Mouse (Mus musculus): ENCODE data around the gene Gm10647.
"Not testable (repeated sequence)": the region's sequence is repeated elsewhere in the genome, so short reads cannot be mapped to it uniquely, and the experiment has no call there.

The Gm10647 gene

DNA sequence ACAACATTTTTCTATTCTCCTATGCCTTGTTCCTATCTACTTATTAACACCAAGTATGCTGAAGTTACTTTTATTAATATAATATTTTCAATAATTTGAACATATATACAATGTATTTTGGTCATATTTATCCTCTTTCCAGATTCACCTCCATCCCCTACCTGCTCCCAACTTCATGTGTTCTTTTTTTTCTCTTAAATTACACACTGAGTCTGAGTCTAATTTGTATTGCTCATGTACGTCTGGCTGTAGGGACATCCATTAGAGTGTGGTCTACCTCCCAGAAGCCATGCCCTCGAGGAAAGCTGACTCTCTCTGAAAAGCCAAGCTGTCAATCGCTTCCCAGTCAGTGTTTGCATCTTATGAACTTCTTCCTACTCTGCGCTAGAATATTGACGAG, at the start of gene Gm10647:
TSS of gene Gm10647 (plus strand) at position 301 of the 400 bp plus-strand sequence.
- no peak for DNase-seq (ENCODE audit: low spot score in 2 of 2)

DNA sequence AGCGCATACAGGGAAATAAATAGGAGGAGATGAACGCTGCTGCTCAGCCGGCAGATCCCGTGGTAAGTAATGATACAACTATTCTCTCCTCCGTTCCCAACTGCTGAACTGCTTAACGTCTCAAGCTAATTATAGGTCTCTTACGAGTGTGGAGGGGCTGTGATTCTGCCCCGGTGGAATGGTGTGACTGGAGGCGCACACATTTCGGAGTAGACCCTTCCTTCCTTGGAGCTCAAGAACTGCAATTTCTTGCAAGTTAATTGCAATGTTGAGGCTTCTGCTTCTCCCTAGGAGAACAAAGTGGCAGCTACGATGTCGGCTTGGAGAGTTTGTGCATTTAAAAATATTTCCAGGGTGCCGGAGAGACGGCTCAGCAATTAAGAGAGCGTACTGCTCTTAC, 48.4 kb upstream of the Gm10647 start:
- peak in 1 of 2 experiments; percentile 30 for DNase-seq (ENCODE audit: low spot score in 2 of 2)

DNA sequence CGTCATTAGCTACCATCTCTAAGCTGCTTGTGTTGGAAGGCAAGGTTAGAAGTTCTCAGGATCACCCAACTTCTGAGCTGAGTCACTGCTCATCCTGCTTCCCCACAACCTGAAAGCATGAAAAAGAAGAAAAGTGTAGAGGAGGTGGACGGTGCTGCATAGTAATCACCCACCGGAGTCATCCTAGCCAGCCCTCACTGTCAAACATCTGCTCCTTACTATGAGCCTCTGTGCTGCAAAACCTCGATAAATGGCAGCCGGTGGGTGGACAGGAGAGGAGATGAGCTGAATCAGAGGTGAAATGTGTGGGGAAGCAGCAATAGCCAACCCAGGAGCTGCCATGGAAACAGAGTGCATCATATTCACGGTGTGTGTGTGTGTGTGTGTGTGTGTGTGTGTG, 44.0 kb upstream of the Gm10647 start:
- DNase-seq (ENCODE audit: low spot score in 2 of 2): peak; percentile 42 to 44

DNA sequence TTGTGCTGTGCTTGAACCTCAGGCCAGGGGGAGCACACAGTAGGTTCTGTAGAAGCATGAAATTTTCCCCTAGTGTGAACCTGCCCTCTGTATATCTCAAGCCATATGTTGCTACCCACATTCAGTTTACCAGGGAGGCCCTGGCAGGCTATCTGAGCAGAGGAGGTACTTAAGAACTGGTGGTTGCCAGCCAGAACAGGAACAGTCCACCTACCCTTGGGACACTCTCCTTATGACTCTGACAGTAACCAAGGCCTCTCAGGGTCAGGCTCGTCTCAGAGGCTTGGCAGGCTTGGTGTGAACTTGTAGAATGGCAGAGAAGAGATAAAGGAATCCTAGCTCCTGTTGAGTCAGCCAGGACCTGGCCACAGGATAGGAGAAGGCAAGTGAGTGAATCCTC, 35.8 kb upstream of the Gm10647 start:
- no peak for DNase-seq (ENCODE audit: low spot score in 2 of 2)

DNA sequence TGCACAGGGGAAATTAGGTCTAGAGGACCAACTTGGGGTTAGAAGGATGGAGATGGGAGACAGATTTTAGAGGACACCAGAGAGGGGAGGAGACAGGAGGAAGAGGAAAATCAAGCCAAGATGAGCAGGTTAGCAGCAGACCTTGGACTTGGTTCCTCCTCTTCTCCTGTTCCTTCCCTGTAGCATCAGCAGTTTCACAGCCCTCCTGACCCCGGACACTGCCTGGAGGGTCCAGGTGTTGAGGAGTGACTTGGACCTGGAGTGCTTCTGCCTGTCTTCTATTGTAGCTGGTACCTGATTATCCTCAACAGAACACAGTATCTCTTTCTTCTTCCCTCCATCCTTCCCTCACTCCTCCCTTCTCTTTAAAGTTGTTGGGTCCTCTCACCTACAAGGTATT, 28.1 kb upstream of the Gm10647 start:
- DNase-seq (ENCODE audit: low spot score in 2 of 2): no peak

DNA sequence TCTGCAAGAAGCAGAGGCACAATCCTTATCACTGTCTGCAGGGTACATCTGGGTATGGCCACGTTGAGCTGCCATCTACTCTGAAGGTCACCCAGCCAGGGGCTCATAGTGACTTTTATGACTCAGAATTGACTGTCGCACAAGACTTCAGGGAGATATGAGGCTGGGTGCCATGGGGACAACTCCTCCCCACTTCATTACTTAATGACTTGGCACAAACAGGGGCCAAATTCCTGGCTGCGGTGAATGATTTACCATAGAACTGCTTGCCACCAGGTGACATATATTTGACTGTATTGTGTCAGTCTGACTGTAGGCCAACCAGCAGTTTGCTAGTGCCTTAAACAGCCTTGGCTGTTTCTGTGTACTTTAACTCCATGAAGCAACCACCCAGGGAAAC, 27.6 kb upstream of the Gm10647 start:
- no peak for DNase-seq (ENCODE audit: low spot score in 2 of 2)

DNA sequence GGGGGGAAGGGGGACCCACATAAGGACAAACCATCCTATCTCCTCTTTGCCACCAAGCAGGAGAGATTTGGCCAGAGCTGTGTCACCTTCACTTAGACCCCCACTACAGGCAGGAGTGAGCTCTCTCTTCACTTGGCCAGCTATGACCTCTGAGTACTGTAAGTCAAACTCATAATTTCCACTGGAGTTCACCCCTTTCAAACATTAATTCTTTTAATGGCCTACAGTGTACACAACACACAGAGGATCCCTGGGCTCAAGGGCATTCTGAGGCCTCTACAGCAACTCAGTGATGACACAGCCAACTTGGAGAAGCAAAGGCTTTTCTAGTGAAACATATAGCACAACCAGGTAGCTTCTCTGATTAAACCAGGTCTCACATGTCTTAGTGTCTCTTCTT, 26.1 kb upstream of the Gm10647 start:
- DNase-seq (ENCODE audit: low spot score in 2 of 2): no peak

DNA sequence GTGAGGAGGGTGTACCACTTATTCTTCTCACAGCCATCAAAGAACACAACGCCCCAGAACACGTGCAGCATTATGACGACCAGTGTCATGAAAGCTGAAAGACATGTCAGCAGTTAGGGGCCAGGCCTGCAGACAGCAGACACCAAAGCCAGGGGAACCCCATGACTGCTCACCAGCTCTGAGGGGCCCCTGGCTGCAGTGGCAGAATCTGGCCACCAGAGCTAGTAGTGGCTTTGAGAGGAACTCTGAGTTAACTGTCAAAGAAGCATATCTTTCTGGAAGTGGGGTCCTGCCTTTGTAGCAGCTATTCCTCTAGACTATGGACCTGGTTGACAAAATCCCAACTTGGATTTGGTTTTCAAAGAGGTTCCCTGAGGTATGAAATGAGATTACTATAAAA, 12.3 kb upstream of the Gm10647 start:
- DNase-seq (ENCODE audit: low spot score in 2 of 2): not testable (repeated sequence)

DNA sequence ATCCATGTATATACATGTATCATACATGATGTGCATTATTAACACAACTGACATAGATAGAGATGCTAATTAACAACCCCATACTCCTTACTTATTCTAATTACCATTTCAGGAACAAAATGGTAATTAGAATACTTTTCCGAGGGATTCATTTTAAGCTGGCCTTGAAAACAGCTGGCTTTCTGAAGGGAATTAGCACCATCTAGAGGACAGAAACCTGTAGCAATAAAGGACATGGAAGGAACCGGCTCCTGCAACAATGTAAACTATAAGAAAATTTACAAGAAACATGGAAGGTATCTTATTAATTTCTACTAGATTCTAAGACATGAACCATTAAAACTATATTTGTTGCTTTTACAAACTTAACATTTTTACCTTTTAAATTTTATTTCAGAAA, 9.0 kb upstream of the Gm10647 start:
- DNase-seq (ENCODE audit: low spot score in 2 of 2): peak in 1 of 2 experiments; percentile 30

DNA sequence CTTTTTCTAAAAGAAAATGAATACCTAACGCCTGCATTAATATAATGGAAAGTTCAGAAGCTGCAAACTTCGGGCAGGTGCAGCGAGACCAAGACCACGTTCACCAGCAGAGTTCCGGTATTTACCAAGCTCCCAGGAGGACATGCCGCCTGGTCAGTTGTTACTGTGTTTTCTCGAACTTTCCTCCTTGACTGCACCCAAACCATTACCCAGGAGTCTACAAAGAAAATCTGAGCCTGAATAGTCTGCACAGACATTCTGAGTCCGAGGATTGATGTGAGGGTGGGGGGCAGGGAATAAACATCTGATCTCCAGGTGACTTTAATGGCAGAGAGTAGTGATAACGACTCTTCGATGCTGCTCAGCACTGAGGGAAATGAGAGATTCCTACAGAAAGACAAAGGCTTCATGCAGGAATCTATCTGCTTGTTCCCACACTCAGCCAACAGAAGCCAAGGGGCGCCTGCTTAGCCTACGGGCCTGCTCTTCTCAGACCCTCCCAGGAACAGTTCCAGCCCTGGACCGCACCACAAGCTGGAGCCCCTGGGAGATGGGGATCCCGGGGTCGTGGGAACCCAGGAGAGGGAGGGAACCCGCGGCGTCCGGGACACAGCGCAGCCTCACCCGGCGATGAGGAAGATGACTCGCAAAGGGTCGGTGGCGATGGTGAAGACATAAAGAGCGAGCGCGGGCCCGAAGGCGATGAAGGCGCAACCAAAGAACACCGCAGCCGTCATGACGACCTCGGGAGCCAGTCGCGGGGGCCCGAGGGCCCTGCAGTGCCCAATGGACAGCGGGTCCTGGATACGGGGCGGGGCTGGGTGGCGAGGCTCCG, 2.0 kb upstream of the Gm10647 start:
- peak in 1 of 2 experiments; percentile 13 for DNase-seq (ENCODE audit: low spot score in 2 of 2)

DNA sequence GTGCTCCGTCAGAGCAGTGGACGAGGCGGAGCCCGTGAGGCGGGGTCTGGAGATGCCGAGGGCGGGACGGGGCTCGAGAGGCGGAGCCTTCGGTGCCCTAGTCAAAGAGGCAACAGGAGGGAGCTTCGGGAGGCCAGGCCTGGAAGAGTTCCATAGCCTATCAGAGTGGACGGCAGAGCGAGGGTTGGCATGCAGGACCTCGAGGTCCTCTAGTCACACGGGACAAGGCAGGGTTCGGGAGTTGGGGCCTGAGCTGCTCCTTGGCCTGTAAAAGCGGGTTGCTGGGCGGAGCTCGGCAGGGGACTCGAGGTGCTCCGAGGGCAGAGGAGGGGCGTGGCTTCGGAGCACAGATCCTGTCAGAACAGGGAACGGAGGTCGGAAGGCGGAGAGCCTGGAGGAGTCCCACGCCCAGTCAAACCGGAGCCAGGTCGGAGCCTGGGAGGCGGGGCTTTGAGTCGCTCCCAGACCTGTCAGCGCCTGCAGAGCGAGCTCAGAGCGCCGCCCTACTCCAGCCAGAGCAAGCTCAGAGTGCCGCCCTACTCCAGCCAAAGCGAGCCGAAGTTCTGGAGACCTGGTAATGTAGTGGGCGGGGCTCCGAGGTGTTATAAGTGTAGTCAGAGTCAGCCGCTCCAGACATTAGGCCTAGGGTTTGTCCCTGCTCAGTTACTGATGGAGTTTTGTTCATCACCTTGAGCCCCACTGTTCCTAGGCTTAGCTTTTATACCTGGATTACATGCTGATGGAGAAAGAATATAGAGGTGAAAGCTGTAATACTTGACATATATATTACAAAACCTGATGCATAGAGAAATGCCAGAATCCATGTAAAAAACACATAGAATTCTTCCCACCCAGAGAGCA, 1.1 kb upstream of the Gm10647 start, which contains the start of gene Aph1b:
TSS of gene Aph1b (minus strand) at position 27 of the 861 bp plus-strand sequence.
- peak; percentile 94 to 95 for DNase-seq (ENCODE audit: low spot score in 2 of 2)

DNA sequence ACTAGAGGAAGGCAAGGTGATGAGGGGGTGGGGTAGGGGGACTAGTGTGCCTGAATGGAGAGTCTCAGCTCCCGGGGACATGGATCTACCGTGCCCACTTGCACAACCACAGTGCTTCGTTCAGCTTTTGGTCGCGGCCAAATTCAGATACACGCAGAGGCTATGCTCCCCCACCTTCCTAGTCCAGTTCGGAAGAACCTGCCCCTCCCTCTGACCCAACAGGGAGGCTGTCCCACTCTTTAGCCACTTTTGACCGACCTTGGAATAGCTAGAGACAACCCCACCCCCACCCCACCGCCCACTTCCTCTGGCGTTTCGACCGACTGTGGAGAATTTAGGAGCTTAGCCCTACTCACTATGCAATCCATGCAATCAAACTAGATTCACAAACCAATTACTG, 5.1 kb downstream of the Gm10647 start:
- DNase-seq (ENCODE audit: low spot score in 2 of 2): no peak

DNA sequence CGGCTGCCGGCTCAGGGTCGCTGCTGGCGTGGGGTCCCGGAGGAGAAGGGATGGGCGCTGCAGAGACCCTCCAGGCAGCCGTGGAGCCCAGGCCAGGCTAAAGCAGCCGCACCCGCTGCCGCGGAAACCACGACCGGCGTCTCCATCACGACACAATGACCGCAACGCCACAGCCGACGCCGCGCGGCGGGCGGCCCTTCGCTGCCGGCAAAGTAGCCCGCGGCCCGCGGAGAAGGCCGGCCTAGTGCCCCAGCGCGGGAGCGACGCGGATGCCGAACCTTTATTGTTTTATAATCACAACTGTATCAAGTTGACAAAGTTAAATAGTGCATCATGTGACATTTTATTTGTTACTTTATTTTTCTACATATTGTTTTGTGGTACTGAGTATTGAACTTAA, 9.1 kb downstream of the Gm10647 start:
- not testable (repeated sequence) for DNase-seq (ENCODE audit: low spot score in 2 of 2)

DNA sequence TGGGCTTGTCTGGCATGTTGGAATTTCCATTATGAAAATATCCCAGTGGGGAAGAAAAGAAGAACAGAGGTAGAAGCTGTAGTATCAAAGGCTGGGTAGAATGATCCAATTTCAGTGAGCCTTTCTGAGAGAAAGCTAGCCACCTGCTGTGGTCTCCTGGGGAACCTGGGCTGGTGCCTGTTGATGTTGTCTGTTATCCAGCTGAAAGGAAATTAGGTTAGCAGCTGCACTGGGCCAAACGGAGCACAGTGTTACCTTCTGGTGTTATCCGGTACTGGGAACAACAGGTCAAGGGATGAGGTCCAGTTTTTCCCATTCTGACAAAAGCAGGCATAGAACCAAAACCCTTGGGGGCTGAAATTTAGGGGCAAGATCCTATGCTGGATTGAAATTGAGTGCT, 16.6 kb downstream of the Gm10647 start:
- no peak for DNase-seq (ENCODE audit: low spot score in 2 of 2)

DNA sequence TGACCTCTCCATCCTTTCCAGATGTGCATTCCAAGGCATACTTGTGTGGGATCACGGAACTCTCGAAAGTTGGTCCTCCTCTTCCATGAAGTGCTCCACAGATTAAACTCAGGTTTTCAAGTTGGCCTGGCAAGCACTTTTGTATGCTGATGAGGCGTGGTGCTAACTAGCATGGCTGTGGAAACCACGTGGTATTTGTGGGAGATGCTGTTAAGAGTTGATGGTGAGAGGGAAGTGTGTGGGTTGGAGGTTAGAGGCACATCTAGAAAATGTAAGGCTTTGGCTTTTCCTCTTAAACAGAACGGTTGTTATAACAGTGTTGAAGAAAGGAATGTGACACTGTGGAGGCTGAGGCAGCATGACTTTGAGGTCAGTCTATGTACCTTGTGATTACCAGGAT, 24.2 kb downstream of the Gm10647 start:
- no peak for DNase-seq (ENCODE audit: low spot score in 2 of 2)

DNA sequence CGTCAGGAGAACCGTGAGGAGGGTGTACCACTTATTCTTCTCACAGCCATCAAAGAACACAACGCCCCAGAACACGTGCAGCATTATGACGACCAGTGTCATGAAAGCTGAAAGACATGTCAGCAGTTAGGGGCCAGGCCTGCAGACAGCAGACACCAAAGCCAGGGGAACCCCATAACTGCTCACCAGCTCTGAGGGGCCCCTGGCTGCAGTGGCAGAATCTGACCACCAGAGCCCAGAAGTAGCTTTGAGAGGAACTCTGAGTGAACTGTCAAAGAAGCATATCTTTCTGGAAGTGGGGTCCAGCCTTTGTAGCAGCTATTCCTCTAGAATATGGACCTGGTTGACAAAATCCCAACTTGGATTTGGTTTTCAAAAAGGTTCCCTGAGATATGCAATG, 25.4 kb downstream of the Gm10647 start:
- not testable (repeated sequence) for DNase-seq (ENCODE audit: low spot score in 2 of 2)

DNA sequence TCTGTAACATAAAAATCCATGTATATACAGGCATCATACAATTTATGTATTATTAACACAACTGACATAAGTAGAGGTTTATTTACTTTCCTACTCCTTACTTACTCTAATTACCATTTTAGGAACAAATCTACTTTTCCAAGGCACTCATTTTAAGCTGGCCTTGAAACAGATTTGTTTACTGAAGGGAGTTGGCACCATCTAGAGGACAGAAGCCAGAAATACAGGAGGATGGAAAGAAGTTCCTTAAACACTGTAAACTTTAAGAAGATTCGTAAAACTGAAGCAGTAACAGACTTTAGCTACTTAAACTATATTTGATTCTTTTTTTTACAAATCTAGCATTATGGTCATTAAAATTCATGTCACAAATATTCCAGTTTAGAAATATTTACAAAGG, 29.2 kb downstream of the Gm10647 start:
- peak in 1 of 2 experiments; percentile 42 for DNase-seq (ENCODE audit: low spot score in 2 of 2)

DNA sequence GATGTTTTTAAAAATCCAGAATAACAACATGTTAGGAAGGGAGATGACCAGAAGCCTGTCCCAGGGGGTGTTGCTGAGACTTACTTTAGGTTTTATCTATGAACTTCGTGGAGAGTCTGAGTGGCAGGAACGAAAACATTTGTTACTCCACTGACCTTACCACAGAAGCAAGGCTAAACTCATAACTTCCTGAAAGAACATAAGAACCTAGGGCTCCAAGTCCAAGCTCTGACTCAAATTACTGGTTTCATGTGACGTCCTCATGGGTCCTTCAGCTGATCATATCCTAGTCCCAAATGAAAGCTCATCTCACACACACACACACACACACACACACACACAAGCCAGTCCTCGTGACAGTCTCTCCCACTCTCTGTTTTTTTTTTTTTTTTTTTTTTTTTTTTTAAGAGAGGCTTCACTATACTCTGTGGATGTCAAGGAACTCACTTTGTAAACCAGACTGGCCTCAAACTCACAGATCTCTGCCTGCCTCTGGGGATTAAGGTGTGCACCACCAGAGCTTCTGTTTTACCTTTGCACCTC, 35.6 kb downstream of the Gm10647 start:
- no peak for DNase-seq (ENCODE audit: low spot score in 2 of 2)

DNA sequence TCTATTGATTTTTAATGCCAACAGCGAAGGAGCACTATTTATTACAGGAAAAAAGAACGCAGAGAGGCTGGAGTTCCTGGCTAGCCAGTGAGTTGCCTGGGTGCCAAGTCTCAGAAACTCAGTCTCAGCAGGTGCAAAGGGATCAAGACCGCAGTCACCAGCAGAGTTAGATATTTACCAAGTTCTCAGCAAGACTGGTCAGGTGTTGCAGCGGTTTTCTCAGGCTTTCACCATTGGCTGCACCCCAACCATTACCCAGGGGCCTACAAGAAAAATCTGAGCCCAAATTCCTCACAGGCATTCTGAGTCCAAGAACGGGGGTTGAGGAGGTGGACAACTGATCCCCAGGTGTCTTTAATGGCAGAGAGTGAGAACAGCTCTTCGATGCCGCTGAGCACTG, 37.0 kb downstream of the Gm10647 start:
- DNase-seq (ENCODE audit: low spot score in 2 of 2): peak; percentile 9 to 13

DNA sequence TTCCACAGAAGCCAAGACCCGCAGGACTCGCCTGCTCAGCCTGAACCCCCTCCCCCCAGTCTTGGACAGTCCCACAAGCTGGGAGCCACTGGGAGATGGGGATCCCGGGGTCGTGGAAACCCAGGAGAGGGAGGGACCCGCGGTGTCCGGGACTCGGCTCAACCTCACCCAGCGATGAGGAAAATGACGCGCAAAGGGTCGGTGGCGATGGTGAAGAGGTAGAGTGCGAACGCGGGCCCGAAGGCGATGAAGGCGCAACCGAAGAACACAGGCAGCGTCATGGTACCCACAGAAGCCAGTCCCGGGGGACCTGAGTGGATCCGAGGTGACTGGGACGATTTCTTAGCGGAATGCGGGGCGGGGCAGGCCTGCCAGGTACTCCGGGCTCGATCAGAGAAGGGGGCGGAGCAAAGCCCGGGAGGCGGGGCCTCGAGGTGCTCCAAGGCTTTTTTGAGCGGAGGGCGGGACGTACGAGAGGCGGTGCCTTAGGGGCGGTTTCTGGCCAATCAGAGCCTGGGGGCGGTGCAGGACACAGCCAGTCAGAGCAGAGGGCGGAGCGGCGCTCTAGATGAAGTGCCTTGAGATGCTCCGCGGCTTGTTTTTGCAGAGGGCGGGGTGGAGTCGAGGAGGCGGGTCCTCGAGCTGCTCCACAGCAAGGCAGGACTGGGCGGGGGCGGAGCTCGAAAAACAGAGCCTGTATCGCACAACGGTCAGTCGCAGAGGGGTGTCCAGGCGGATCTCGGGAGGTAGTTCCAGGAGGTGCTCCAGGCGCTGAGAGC, 37.7 kb downstream of the Gm10647 start, which contains the start of gene Aph1c:
TSS of gene Aph1c (minus strand) at position 409 of the 779 bp plus-strand sequence.
- DNase-seq (ENCODE audit: low spot score in 2 of 2): peak; percentile 97 to 99

DNA sequence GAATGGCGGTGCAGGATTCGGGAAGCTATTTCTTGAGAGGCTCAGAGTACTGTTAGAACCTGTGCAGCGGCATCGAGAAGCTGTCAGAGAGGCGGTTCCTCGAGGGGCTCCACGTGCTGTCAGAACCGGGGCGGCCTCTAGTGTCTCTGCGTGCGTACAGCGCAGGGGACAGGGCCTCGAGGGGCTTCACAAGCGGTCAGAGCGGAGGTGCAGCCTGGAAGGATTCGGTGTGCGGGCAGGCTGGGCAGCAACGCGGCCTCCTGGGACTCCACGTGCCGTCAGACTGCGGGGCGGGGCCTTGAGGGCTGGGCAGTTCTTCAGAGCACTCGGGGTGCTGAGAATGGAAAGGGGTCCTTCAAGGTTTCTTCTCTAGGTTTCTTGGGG, 38.2 kb downstream of the Gm10647 start:
- no peak for DNase-seq (ENCODE audit: low spot score in 2 of 2)

DNA sequence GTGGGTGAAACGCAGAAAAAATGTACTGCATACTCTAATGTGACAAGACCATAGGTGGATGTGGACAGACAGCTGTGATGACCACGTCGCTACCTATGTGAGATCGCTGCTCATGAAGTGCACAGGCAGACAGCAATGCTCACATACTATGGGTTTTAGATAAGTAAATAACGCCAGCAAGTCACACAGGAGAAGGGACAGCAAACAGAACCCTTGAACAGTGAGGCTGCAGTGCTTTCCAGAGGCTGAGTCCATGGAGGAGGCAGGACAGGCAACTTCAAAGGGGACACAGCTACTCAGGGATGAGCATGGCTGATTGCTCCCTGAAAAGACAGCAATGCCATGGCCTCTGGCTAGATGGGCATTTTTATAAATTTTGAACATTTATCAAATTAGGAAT, 50.0 kb downstream of the Gm10647 start:
- no peak for DNase-seq (ENCODE audit: low spot score in 2 of 2)
